Mouse (Mus musculus): Measurements from ENCODE around the gene Spata1. TPM values are rescaled to one million over a fixed set of nuclear protein-coding genes. Genes with fewer than 3 reads are reported as not detected.

Gene Spata1
- polyA plus RNA-seq, 1 experiment from 2014 or later: 5.8 TPM

- Histone ChIP-seq H3K4me3 (no peak overlapping the region), H3K4me1 (peaks cover 17% of the 10 kb centered on the region), H3K9me3 (replicated peaks) (no peaks in the 10 kb centered on the region), H3K27me3 (ENCODE audit: low read depth, poor library complexity, severe bottlenecking) (no peaks in the 10 kb centered on the region), H3K27ac (replicated peaks) (no peak overlapping the region), H3K36me3 (peaks cover 9% of the 10 kb centered on the region)
- no peak for DNase-seq (ENCODE audit: low spot score)
- 83% methylated on average over 6 of the region's 6 CpGs for WGBS
Measured at GRCm38 (mm10) chr3:146448969-146449368, 50.6 kb downstream of the Spata1 start.

- peaks cover 13% of the 10 kb centered on the region for H3K36me3 ChIP-seq
- no peak overlapping the region for H3K27ac ChIP-seq (replicated peaks)
- DNase-seq (ENCODE audit: low spot score): no peak
- no peaks in the 10 kb centered on the region for H3K27me3 ChIP-seq (ENCODE audit: low read depth, poor library complexity, severe bottlenecking)
- H3K9me3 ChIP-seq (replicated peaks): no peaks in the 10 kb centered on the region
- no peak overlapping the region for H3K4me3 ChIP-seq
- H3K4me1 ChIP-seq: peaks cover 17% of the 10 kb centered on the region
- 88% methylated on average over 10 of the region's 10 CpGs for WGBS
Measured at GRCm38 (mm10) chr3:146448372-146448771, 51.2 kb downstream of the Spata1 start.

- DNase-seq (ENCODE audit: low spot score): no peak
- Histone ChIP-seq H3K9me3 (replicated peaks) (no peaks in the 10 kb centered on the region), H3K4me3 (no peak overlapping the region), H3K36me3 (peaks cover 15% of the 10 kb centered on the region), H3K4me1 (peaks cover 17% of the 10 kb centered on the region), H3K27me3 (ENCODE audit: low read depth, poor library complexity, severe bottlenecking) (no peaks in the 10 kb centered on the region), H3K27ac (replicated peaks) (no peak overlapping the region)
- 91% methylated on average over 3 of the region's 3 CpGs for WGBS
Measured at GRCm38 (mm10) chr3:146447598-146447997, 52.0 kb downstream of the Spata1 start.

- Histone ChIP-seq H3K27ac (replicated peaks) (no peak overlapping the region), H3K4me3 (no peak overlapping the region), H3K4me1 (peaks cover 17% of the 10 kb centered on the region), H3K27me3 (ENCODE audit: low read depth, poor library complexity, severe bottlenecking) (no peaks in the 10 kb centered on the region), H3K36me3 (peaks cover 20% of the 10 kb centered on the region), H3K9me3 (replicated peaks) (no peaks in the 10 kb centered on the region)
- 91% methylated on average over 5 of the region's 5 CpGs for WGBS
- no peak for DNase-seq (ENCODE audit: low spot score)
Measured at GRCm38 (mm10) chr3:146447156-146447555, 52.4 kb downstream of the Spata1 start.

- Histone ChIP-seq H3K9me3 (replicated peaks) (no peaks in the 10 kb centered on the region), H3K36me3 (peaks cover 36% of the 10 kb centered on the region), H3K4me1 (peaks cover 2% of the 10 kb centered on the region), H3K27ac (replicated peaks) (no peak overlapping the region), H3K27me3 (ENCODE audit: low read depth, poor library complexity, severe bottlenecking) (no peaks in the 10 kb centered on the region), H3K4me3 (no peak overlapping the region)
- DNase-seq (ENCODE audit: low spot score): no peak
- 92% methylated on average over 7 of the region's 7 CpGs for WGBS
Measured at GRCm38 (mm10) chr3:146444880-146445279, 54.7 kb downstream of the Spata1 start.

GRCm38 (mm10) chr3:146443380-146443779, 56.2 kb downstream of the Spata1 start:
- Histone ChIP-seq H3K4me1 (no peaks in the 10 kb centered on the region), H3K27me3 (ENCODE audit: low read depth, poor library complexity, severe bottlenecking) (no peaks in the 10 kb centered on the region), H3K4me3 (no peak overlapping the region), H3K9me3 (replicated peaks) (no peaks in the 10 kb centered on the region), H3K36me3 (peaks cover 43% of the 10 kb centered on the region), H3K27ac (replicated peaks) (no peak overlapping the region)
- no peak for DNase-seq (ENCODE audit: low spot score)
- WGBS: 95% methylated on average over 7 of the region's 7 CpGs

- no peaks in the 10 kb centered on the region for H3K9me3 ChIP-seq (replicated peaks)
- no peaks in the 10 kb centered on the region for H3K27me3 ChIP-seq (ENCODE audit: low read depth, poor library complexity, severe bottlenecking)
- DNase-seq (ENCODE audit: low spot score): no peak
- no peak overlapping the region for H3K27ac ChIP-seq (replicated peaks)
- peaks cover 47% of the 10 kb centered on the region for H3K36me3 ChIP-seq
- no peaks in the 10 kb centered on the region for H3K4me1 ChIP-seq
- no peak overlapping the region for H3K4me3 ChIP-seq
- 93% methylated on average over 8 of the region's 8 CpGs for WGBS
Measured at GRCm38 (mm10) chr3:146442936-146443335, 56.6 kb downstream of the Spata1 start.

GRCm38 (mm10) chr3:146442484-146442883, 57.1 kb downstream of the Spata1 start:
- H3K9me3 ChIP-seq (replicated peaks): no peaks in the 10 kb centered on the region
- no peak for DNase-seq (ENCODE audit: low spot score)
- H3K36me3 ChIP-seq: peaks cover 52% of the 10 kb centered on the region
- no peaks in the 10 kb centered on the region for H3K27me3 ChIP-seq (ENCODE audit: low read depth, poor library complexity, severe bottlenecking)
- no peak overlapping the region for H3K4me3 ChIP-seq
- H3K4me1 ChIP-seq: no peaks in the 10 kb centered on the region
- WGBS: 94% methylated on average over 7 of the region's 7 CpGs
- H3K27ac ChIP-seq (replicated peaks): no peak overlapping the region

GRCm38 (mm10) chr3:146440422-146440821, 59.1 kb downstream of the Spata1 start:
- H3K36me3 ChIP-seq: peaks cover 64% of the 10 kb centered on the region
- no peak overlapping the region for H3K4me3 ChIP-seq
- no peak for DNase-seq (ENCODE audit: low spot score)
- no peak overlapping the region for H3K27ac ChIP-seq (replicated peaks)
- 93% methylated on average over 7 of the region's 7 CpGs for WGBS
- no peaks in the 10 kb centered on the region for H3K27me3 ChIP-seq (ENCODE audit: low read depth, poor library complexity, severe bottlenecking)
- no peaks in the 10 kb centered on the region for H3K9me3 ChIP-seq (replicated peaks)
- no peaks in the 10 kb centered on the region for H3K4me1 ChIP-seq

GRCm38 (mm10) chr3:146440011-146440410, 59.5 kb downstream of the Spata1 start:
- Histone ChIP-seq H3K27ac (replicated peaks) (no peak overlapping the region), H3K4me1 (no peaks in the 10 kb centered on the region), H3K27me3 (ENCODE audit: low read depth, poor library complexity, severe bottlenecking) (no peaks in the 10 kb centered on the region), H3K9me3 (replicated peaks) (no peaks in the 10 kb centered on the region), H3K4me3 (no peak overlapping the region), H3K36me3 (peaks cover 67% of the 10 kb centered on the region)
- 94% methylated on average over 12 of the region's 12 CpGs for WGBS
- DNase-seq (ENCODE audit: low spot score): no peak

- Histone ChIP-seq H3K27me3 (ENCODE audit: low read depth, poor library complexity, severe bottlenecking) (no peaks in the 10 kb centered on the region), H3K4me3 (no peak overlapping the region), H3K9me3 (replicated peaks) (no peaks in the 10 kb centered on the region), H3K27ac (replicated peaks) (no peak overlapping the region), H3K36me3 (peaks cover 88% of the 10 kb centered on the region), H3K4me1 (no peaks in the 10 kb centered on the region)
- WGBS: 94% methylated on average over 8 of the region's 8 CpGs
- DNase-seq (ENCODE audit: low spot score): no peak
Measured at GRCm38 (mm10) chr3:146436114-146436513, 63.4 kb downstream of the Spata1 start.

- WGBS: 91% methylated on average over 11 of the region's 11 CpGs
- Histone ChIP-seq H3K4me3 (no peak overlapping the region), H3K36me3 (peaks cover 91% of the 10 kb centered on the region), H3K4me1 (no peaks in the 10 kb centered on the region), H3K9me3 (replicated peaks) (no peaks in the 10 kb centered on the region), H3K27ac (replicated peaks) (no peak overlapping the region), H3K27me3 (ENCODE audit: low read depth, poor library complexity, severe bottlenecking) (no peaks in the 10 kb centered on the region)
- DNase-seq (ENCODE audit: low spot score): peak; percentile 8
Measured at GRCm38 (mm10) chr3:146435533-146435932, 64.0 kb downstream of the Spata1 start.

- DNase-seq (ENCODE audit: low spot score): no peak
- H3K27me3 ChIP-seq (ENCODE audit: low read depth, poor library complexity, severe bottlenecking): no peaks in the 10 kb centered on the region
Measured at GRCm38 (mm10) chr3:146434686-146435085, 64.9 kb downstream of the Spata1 start.

More at GRCm38 (mm10) chr3:146434686-146435085, 64.9 kb downstream of the Spata1 start:
- Histone ChIP-seq H3K27ac (replicated peaks) (no peak overlapping the region), H3K9me3 (replicated peaks) (no peaks in the 10 kb centered on the region), H3K4me1 (no peaks in the 10 kb centered on the region), H3K4me3 (no peak overlapping the region), H3K36me3 (peaks cover 92% of the 10 kb centered on the region)
- WGBS: 94% methylated on average over 8 of the region's 8 CpGs
